Mouse (Mus musculus) megakaryocyte, embryonic 14.5 days (primary cell): ENCODE results near the gene Usf2. TPM values are rescaled to one million over a fixed set of nuclear protein-coding genes. Genes with fewer than 3 reads are reported as not detected.

Source experiments
- H3K27me3 ChIP-seq: replicated peaks from 2 replicates; pipeline ENCODE3; 2012; ENCODE audit warnings: inconsistent platforms
- H3K36me3 ChIP-seq: replicated peaks from 2 replicates; pipeline ENCODE3; 2012; ENCODE audit warnings: low read length, inconsistent platforms, mixed read lengths
- H3K4me1 ChIP-seq: 2 replicates; pipeline ENCODE4 v1.6.1; 2012; ENCODE audit warnings: inconsistent platforms
- H3K4me3 ChIP-seq: replicated peaks from 2 replicates; pipeline ENCODE3; 2012; ENCODE audit warnings: moderate library complexity, mild to moderate bottlenecking, inconsistent platforms
- H3K9me3 ChIP-seq: 2 replicates; pipeline ENCODE4 v1.6.1; 2012; ENCODE audit warnings: inconsistent platforms
- FLI1 ChIP-seq: IDR thresholded peaks from 2 replicates; pipeline ENCODE4 v1.6.1; 2012; ENCODE audit warnings: low read length, inconsistent platforms, mixed read lengths
- GATA1 ChIP-seq: IDR thresholded peaks from 3 replicates; pipeline ENCODE4 v1.6.1; 2012; ENCODE audit warnings: mixed read lengths, low read length, inconsistent platforms, borderline replicate concordance
- polyA plus RNA-seq: library from polyadenylated mRNA; stranded (reverse); fragments of >175 nt; gene quantifications from 2 replicates; pipeline ENCODE4 v1.2.3, GENCODE M21; 2012; ENCODE audit warnings: low replicate concordance; ENCODE audit not compliant: insufficient read depth

Gene Usf2
- polyA plus RNA-seq, 1 experiment: 122 TPM

DNA sequence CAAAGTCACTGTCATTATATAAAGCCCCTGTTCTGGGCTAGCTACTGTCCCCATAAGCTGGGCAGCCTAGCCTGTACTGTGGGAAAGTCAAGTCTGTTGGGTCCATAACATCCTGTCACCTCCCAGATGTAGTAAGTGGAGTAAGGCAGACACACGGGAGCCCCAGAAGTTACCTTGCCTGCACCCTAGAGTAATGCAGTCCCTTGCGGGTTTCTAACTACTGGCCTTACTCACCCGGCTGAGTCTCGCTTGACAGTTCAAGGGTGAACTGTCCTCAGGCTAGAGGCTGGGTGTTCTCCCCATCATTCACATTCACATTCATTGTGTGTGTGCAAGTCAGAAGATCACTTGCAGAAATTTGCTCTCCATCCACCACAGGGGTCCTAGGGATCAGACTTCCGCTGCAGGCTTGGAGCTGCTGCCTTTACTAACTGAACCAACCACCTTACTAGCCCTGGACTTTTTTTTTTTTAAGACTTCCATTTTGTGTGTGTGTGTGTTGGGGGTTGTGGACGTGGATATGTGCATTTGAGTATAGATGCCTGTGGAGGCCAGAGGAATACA is 3.3 kb upstream of the Usf2 start:
- Histone ChIP-seq H3K27me3 (no peaks in the 10 kb centered on the region), H3K9me3 (no peaks in the 10 kb centered on the region), H3K4me1 (peaks cover 60% of the 10 kb centered on the region), H3K36me3 (peaks cover 26% of the 10 kb centered on the region), H3K4me3 (no peak overlapping the region)
- TF ChIP-seq FLI1 (no peak), GATA1 (no peak)

DNA sequence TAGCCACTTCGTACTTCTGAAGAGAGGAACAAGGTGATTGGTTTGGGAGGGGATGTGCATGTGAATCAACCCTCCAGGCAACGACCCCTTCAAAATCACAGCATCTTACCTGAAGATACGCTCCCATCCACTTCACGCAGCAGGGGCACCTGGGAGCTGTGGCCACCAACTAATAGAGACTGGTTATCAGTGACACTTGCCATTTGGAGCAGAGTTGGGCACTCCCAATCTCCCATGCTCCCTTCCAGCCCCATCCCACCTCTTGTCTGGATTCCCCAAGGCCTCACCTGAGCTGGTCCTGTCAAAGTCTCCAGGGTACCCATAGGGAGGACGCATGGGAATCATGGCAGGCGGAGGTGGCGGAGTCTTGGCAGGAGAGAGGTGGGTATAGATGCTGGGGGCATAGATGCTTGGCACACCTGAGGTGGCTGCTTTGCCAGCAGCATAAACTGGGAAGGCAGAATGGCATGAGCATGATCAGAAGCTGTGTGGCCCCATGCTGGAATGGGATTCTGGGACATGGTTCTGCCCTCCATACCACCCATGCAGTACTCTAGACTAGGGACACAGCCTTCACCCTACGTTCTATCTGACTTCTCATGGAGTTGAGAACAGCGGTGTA is 2.4 kb upstream of the Usf2 start:
- peaks cover 35% of the 10 kb centered on the region for H3K36me3 ChIP-seq
- TF ChIP-seq GATA1: no peak
- TF ChIP-seq FLI1: no peak
- no peaks in the 10 kb centered on the region for H3K27me3 ChIP-seq
- H3K4me3 ChIP-seq: peak overlapping the region; percentile 98
- no peaks in the 10 kb centered on the region for H3K9me3 ChIP-seq
- H3K4me1 ChIP-seq: peaks cover 68% of the 10 kb centered on the region

DNA sequence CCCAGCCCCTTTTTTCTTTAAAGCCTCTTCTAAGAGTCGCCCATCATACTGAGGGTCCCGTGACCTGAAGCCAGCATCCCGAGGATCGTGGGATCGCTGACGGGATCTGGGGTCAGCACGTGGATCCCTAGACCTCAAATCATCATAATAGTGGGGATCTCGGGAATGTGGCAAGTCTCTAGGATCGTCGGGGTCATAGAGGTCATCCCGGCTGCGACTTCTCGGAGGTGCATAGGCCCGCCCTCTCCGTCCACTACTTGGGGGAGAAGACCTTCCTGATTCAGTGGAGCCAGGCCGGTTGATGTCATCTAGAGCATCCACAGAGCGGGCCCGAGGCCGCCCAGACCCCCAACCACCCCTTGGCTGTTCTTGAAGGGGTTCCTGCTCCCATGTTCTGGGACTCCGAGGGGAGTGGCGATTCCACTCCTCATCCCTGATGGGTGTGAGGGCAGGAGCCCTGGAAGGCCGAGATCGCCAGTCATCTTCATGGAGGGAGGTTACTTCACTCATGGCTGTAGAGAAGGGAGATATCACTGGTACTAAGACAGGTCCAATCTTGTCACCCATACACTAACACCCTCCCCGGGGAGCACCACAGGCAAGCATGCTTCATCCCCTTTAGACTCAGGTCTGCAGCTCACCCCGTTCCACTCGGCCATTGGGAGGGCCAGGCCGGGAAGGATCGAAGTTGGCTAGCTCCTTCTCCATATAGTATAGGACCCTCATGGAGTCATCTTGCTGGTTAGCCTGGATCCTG is 1.7 kb upstream of the Usf2 start:
- no peak for TF ChIP-seq FLI1
- no peak for TF ChIP-seq GATA1
- no peaks in the 10 kb centered on the region for H3K27me3 ChIP-seq
- no peaks in the 10 kb centered on the region for H3K9me3 ChIP-seq
- H3K4me3 ChIP-seq: peak overlapping the region; percentile 98
- peaks cover 70% of the 10 kb centered on the region for H3K4me1 ChIP-seq
- peaks cover 42% of the 10 kb centered on the region for H3K36me3 ChIP-seq

DNA sequence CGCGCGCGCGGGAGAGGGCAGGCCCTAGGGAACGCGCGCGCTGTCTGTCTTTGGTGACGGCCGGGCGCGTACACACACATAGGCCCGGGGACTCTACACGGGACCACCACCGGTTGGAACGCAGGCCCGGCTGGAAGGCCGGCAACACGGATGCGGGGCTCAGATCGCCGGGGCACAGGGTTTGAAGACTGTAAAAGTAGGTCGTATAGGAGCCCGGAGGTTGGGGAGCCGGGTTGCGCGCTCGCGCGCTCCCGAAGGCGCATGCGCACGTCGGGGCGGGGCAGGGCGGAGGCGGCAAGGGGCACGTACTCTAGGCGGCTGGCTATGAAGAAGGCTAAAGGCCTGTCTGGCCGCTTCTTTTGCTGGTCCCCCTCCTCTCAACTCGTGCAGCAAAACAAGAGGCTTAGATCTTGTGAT is 772 bp upstream of the Usf2 start:
- Histone ChIP-seq H3K4me1 (peaks cover 73% of the 10 kb centered on the region), H3K4me3 (peak overlapping the region; percentile 98), H3K9me3 (no peaks in the 10 kb centered on the region), H3K27me3 (no peaks in the 10 kb centered on the region), H3K36me3 (peaks cover 51% of the 10 kb centered on the region)
- TF ChIP-seq FLI1: no peak
- TF ChIP-seq GATA1: no peak

DNA sequence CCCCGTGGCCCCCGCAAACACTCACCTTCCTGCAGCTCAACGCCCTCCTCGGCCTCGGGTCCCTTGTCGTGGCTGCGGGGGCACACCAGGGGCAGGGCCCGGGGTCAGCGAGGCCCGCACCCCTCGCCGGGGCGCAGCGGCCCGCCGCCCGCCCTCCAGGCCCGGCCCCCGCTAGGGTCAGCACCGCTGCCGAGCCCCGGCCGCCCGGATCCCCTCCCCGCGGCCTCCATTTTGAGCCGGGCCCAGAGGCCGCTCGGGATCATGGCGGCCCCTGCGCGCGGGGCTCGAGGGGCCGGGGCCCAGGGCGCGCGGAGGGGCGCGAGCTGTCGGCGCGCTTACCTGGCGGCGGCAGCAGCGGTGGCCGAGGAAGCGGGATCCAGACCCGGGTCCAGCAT is 249 bp downstream of the Usf2 start:
- no peaks in the 10 kb centered on the region for H3K27me3 ChIP-seq
- TF ChIP-seq GATA1 (no peak), FLI1 (no peak)
- H3K4me3 ChIP-seq: peak overlapping the region; percentile 98
- H3K4me1 ChIP-seq: peaks cover 67% of the 10 kb centered on the region
- no peaks in the 10 kb centered on the region for H3K9me3 ChIP-seq
- peaks cover 61% of the 10 kb centered on the region for H3K36me3 ChIP-seq

DNA sequence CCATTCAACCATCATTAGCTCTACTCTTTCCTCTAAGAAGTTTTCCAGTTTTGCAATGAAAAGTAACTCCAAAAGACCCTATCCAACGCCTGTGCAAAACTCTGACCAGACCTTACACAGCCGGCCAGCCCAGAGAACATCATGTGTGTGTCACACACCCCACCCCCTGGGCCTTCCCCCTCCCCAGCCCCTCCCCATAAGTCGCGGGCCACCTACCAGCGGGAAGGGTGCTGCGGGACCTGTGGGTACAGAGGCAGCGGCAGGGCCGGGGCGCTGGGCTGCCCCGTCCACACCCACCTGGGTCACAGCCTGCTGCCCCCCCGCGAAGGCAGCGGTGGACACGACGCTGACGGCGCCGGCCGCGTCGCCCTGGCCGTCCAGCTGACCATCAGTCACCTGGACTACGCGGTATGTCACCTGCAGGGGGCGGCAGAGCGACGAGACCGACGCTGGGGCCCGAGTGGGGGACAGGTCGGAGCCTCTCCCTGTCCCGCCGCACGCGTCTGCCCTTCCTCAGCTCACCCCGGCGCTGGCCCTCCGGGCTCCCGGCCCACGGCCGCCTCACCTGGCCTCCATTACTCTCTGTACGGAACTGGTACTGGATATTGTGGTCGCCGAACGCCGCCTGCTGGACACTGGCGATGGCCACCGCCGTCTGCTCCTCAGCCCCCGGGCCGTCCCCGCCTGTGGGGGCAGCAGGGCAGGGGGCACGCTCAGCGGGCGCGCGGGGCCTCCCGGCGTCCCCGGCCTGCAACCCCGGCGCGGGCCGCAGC is 833 bp downstream of the Usf2 start:
- TF ChIP-seq FLI1: no peak
- TF ChIP-seq GATA1: no peak
- H3K27me3 ChIP-seq: no peaks in the 10 kb centered on the region
- no peaks in the 10 kb centered on the region for H3K9me3 ChIP-seq
- peaks cover 66% of the 10 kb centered on the region for H3K36me3 ChIP-seq
- peak overlapping the region; percentile 98 for H3K4me3 ChIP-seq
- H3K4me1 ChIP-seq: peaks cover 62% of the 10 kb centered on the region

DNA sequence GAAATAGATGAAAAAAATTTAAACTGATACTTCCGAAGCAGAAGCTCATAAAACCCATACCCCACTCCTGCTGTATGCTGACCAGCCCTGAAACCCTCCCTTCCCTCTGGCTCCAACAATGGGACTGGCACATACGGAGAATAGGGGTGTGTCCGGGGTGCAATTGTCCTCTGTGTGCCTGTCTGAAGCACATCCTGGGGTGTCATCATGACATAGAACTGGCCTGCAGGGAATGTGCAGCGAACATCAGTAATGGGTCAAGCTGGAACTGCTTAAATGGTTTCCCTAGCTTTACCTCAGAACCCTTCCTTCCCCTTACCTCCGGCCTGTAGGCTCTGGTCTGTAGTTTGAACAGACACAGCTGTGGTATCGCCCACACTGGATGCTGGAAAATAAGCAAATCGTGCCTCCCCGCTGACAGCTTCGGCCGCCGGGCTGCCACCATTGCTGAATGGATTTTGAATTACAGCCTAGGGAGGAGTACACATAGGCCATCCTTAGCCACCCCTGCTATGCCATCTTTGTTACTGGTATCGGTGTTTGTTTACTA is 1.6 kb downstream of the Usf2 start:
- TF ChIP-seq FLI1 (no peak), GATA1 (no peak)
- H3K9me3 ChIP-seq: no peaks in the 10 kb centered on the region
- H3K4me1 ChIP-seq: peaks cover 58% of the 10 kb centered on the region
- no peaks in the 10 kb centered on the region for H3K27me3 ChIP-seq
- peaks cover 74% of the 10 kb centered on the region for H3K36me3 ChIP-seq
- H3K4me3 ChIP-seq: peak overlapping the region; percentile 98

DNA sequence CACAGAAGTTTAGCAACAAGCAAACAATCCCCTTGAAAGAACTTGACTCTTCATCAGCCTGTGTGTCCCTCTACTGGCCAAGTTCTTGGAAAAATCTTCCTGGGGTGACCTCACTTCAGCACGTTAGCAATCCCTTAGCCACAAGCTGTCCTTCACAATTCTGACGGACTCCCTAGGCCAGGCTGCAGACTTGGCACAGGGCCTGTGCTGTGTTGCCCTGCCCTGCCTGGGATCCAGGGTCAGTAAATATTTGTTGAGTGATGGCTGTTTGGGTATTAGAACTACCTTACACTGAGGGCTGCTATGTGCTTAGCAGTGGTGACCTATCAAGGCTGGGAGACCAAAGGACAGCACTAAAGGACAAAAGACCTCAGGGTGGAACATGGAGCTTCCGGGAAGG is 2.6 kb downstream of the Usf2 start:
- H3K27me3 ChIP-seq: no peaks in the 10 kb centered on the region
- TF ChIP-seq GATA1 (no peak), FLI1 (no peak)

DNA sequence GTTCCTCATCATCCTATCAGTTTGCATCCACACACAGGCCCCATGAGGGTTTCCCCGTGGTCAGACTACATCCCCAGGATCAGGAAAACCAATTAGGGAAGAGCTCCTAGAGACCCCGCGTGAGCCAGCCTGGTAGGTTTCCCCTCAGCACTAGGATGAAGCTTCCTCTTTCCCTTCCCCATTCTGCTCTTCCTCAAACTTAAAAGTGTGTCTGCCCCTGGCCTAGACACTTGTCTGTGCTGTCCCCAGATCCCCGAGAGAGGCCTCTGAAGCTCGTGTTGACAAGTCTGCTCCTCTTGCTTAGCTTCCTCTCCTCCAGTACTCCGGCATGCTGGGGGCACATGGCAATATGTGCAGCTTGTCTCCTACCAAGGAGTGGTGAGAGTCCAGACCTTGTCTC is 3.1 kb downstream of the Usf2 start:
- no peak for TF ChIP-seq FLI1
- H3K4me1 ChIP-seq: peaks cover 43% of the 10 kb centered on the region
- no peaks in the 10 kb centered on the region for H3K9me3 ChIP-seq
- peaks cover 74% of the 10 kb centered on the region for H3K36me3 ChIP-seq
- H3K27me3 ChIP-seq: no peaks in the 10 kb centered on the region
- H3K4me3 ChIP-seq: no peak overlapping the region

More for the DNA sequence above, 2.6 kb downstream of the Usf2 start:
- Histone ChIP-seq H3K9me3 (no peaks in the 10 kb centered on the region), H3K36me3 (peaks cover 76% of the 10 kb centered on the region), H3K4me3 (peak overlapping the region; percentile 60), H3K4me1 (peaks cover 49% of the 10 kb centered on the region)
